Mouse (Mus musculus): Measurements from ENCODE around the gene Akap10. TPM values are rescaled to one million over a fixed set of nuclear protein-coding genes. Genes with fewer than 3 reads are reported as not detected.

Gene Akap10
- polyA plus RNA-seq, 1 experiment from 2014 or later: 10.3 TPM

DNA sequence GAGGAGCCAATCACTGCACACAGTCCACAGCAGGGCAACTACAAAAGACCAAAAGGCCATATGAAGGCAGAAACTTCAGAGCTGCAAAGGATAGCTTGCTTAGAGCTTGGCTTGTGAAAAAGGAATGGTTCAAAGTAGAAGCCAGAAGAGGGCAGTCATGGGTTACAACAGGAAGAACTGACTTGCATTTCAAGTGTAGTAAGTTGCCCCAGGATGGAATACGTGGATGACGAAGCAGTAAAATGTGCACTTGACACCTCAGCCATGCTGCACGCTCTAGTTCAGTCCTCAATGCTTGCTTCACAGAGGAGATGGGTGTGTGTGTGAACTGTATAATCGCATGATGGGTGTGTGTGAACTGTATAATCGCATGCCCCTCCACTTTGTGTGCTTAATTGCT, 47.9 kb downstream of the Akap10 start:
- H3K36me3 ChIP-seq (ENCODE audit: control insufficient read depth, insufficient read depth, low read length): 0 out of 2 replicates have a peak, but pooled peaks cover 3% of the 10 kb centered on the region
- no peak overlapping the region for H3K27ac ChIP-seq (ENCODE audit: low read length)
- no peak overlapping the region for H3K9ac ChIP-seq (ENCODE audit: low read depth, low read length)
- H3K27me3 ChIP-seq (ENCODE audit: control insufficient read depth, insufficient read depth, low read depth, low read length): no peaks in the 10 kb centered on the region
- no peaks in the 10 kb centered on the region for H3K4me1 ChIP-seq (ENCODE audit: control insufficient read depth, insufficient read depth, low read length)
- WGBS: 83% methylated on average over 5 of the region's 5 CpGs
- ATAC-seq: no peak
- H3K4me2 ChIP-seq (ENCODE audit: low read length): no peak overlapping the region
- no peaks in the 10 kb centered on the region for H3K9me3 ChIP-seq (replicated peaks; ENCODE audit: control insufficient read depth, low read length, poor library complexity, severe bottlenecking)
- no peak overlapping the region for H3K4me3 ChIP-seq (ENCODE audit: low read depth, low read length)

DNA sequence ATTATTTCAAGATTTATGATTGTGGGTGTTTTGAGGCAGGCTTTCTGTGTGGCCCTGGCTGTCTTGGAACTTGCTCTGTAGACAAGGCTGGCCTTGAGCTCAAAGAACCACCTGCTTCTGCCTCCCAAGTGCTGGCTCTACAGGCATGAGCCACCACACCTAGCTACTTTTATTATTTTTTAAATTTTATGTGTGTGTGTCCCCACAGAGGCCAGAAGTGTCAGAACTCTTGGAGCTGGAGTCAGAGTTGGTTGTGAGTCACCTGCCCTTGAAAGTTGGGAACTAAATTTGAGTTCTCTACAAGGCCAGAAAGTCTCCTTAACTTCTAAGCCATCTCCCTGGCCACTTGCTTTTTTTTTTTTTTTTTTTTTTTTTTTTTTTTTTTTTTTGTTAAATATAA, 50.1 kb downstream of the Akap10 start:
- ATAC-seq: no peak
- Histone ChIP-seq H3K4me3 (ENCODE audit: low read depth, low read length) (no peak overlapping the region), H3K4me1 (ENCODE audit: control insufficient read depth, insufficient read depth, low read length) (no peaks in the 10 kb centered on the region), H3K27me3 (ENCODE audit: control insufficient read depth, insufficient read depth, low read depth, low read length) (no peaks in the 10 kb centered on the region), H3K36me3 (ENCODE audit: control insufficient read depth, insufficient read depth, low read length) (0 out of 2 replicates have a peak, but pooled peaks cover 3% of the 10 kb centered on the region), H3K4me2 (ENCODE audit: low read length) (no peak overlapping the region), H3K9ac (ENCODE audit: low read depth, low read length) (no peak overlapping the region), H3K27ac (ENCODE audit: low read length) (no peak overlapping the region), H3K9me3 (replicated peaks; ENCODE audit: control insufficient read depth, low read length, poor library complexity, severe bottlenecking) (no peaks in the 10 kb centered on the region)

DNA sequence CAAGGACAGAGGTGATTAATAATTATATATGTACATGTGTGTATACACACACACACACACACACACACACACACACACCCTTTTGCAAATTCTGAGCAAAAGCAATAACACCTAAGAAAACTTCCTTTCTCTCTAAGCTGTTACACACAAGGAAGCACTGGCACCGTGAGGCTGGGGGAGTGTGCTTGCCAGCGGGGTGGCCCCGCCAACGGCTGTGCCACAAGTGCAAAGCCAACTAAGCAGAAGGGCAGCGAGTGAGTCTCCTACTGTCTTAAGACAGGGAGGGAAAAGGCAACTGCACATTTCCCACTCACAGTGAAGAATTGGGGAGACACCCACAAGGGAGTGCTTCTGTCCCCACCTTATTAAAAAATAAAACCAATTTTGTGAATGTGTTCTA, 58.2 kb downstream of the Akap10 start:
- Histone ChIP-seq H3K9ac (ENCODE audit: low read depth, low read length) (no peak overlapping the region), H3K4me3 (ENCODE audit: low read depth, low read length) (no peak overlapping the region), H3K36me3 (ENCODE audit: control insufficient read depth, insufficient read depth, low read length) (peaks cover 20% of the 10 kb centered on the region; the same call in 1 of the 2 replicates), H3K27me3 (ENCODE audit: control insufficient read depth, insufficient read depth, low read depth, low read length) (no peaks in the 10 kb centered on the region), H3K9me3 (replicated peaks; ENCODE audit: control insufficient read depth, low read length, poor library complexity, severe bottlenecking) (no peaks in the 10 kb centered on the region), H3K4me2 (ENCODE audit: low read length) (no peak overlapping the region), H3K27ac (ENCODE audit: low read length) (no peak overlapping the region), H3K4me1 (ENCODE audit: control insufficient read depth, insufficient read depth, low read length) (no peaks in the 10 kb centered on the region)
- 91% methylated on average over 5 of the region's 5 CpGs for WGBS
- ATAC-seq: no peak

DNA sequence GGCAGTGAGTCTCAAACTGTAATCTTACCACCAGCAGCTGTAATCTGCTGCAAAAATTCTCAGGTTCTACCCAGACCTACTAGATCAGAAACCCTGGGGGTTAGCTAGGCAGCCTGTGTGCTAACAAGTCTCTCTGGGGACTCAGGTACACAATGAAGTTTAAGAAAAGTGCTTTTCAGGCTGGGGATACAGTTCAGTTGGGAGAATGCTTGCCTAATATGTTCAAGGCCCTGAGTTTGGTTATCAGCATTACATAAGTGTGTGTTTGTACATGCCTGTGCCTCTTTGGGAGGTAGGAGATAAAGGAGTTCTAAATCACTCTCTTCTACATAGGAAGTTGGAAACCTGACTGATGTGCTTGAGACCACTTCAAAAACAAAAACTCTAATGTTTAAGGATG, 63.2 kb downstream of the Akap10 start:
- Histone ChIP-seq H3K4me1 (ENCODE audit: control insufficient read depth, insufficient read depth, low read length) (no peaks in the 10 kb centered on the region), H3K36me3 (ENCODE audit: control insufficient read depth, insufficient read depth, low read length) (peaks cover under 1% of the 10 kb centered on the region; the same call in 1 of the 2 replicates), H3K4me2 (ENCODE audit: low read length) (no peak overlapping the region), H3K9ac (ENCODE audit: low read depth, low read length) (no peak overlapping the region), H3K27ac (ENCODE audit: low read length) (no peak overlapping the region), H3K4me3 (ENCODE audit: low read depth, low read length) (no peak overlapping the region), H3K9me3 (replicated peaks; ENCODE audit: control insufficient read depth, low read length, poor library complexity, severe bottlenecking) (no peaks in the 10 kb centered on the region), H3K27me3 (ENCODE audit: control insufficient read depth, insufficient read depth, low read depth, low read length) (no peaks in the 10 kb centered on the region)
- no peak for ATAC-seq

DNA sequence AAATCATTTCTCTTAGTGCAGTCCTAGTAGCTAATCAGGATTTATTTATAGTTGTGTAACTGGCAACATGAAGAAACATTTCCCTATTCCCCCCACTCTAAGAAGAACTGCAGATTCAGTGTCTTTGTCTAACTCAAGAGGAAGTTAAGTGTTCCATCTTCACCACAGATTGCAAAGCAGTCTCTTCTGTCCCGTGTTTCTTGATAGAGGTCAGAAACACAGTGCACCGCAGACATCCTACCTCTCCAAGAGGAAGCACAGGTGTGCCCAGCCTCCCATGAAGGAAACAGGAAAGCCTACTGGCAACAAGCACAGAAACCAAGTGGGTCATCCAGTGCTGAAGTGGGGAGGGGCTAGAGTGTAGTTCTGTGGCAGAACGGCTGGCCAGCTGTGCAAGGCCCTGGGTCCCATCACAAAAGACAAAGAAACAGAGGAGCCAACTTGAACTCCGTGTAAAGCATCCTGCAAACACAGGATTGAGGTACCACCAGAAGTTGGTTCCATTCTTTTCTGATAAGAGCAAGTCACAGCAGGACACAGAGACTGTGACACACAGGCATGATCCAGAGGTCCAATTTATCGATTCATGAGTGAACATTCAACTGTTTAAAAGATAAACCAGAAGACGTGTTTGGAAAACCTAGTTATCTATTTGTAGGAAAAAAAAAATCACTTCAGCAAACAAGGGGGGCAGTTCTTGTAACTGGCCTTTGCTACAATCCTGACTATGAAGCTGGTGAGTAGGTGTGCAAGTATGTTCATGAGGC, 68.1 kb downstream of the Akap10 start:
- no peak overlapping the region for H3K9ac ChIP-seq (ENCODE audit: low read depth, low read length)
- H3K4me3 ChIP-seq (ENCODE audit: low read depth, low read length): no peak overlapping the region
- no peak overlapping the region for H3K4me2 ChIP-seq (ENCODE audit: low read length)
- H3K27me3 ChIP-seq (ENCODE audit: control insufficient read depth, insufficient read depth, low read depth, low read length): no peaks in the 10 kb centered on the region
- WGBS: 81% methylated on average over 6 of the region's 6 CpGs
- no peak for ATAC-seq
- no peaks in the 10 kb centered on the region for H3K4me1 ChIP-seq (ENCODE audit: control insufficient read depth, insufficient read depth, low read length)
- H3K9me3 ChIP-seq (replicated peaks; ENCODE audit: control insufficient read depth, low read length, poor library complexity, severe bottlenecking): no peaks in the 10 kb centered on the region
- no peaks in the 10 kb centered on the region for H3K36me3 ChIP-seq (ENCODE audit: control insufficient read depth, insufficient read depth, low read length)
- no peak overlapping the region for H3K27ac ChIP-seq (ENCODE audit: low read length)

DNA sequence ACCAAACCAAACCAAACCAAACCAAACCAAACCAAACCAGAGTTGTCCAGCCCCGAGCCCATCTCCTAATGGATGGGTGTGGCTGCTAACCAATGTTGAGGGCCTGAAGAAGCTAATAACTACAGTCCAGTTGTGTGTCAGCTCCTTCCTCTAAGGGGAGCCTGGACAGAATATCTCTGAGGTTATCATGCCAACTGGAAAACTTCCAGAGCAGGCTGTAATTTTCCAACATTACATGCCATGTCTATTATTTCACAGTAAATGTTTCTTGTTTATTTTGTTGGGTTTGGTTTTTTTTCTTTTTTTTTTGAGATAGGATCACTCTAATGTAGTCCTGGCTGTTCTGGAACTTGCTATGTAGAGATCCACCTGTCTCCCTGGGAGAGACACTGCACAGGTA, 70.7 kb downstream of the Akap10 start:
- ATAC-seq: no peak
- Histone ChIP-seq H3K9ac (ENCODE audit: low read depth, low read length) (no peak overlapping the region), H3K9me3 (replicated peaks; ENCODE audit: control insufficient read depth, low read length, poor library complexity, severe bottlenecking) (no peaks in the 10 kb centered on the region), H3K27me3 (ENCODE audit: control insufficient read depth, insufficient read depth, low read depth, low read length) (no peaks in the 10 kb centered on the region), H3K4me3 (ENCODE audit: low read depth, low read length) (no peak overlapping the region), H3K27ac (ENCODE audit: low read length) (no peak overlapping the region), H3K4me1 (ENCODE audit: control insufficient read depth, insufficient read depth, low read length) (peaks cover 5% of the 10 kb centered on the region), H3K4me2 (ENCODE audit: low read length) (no peak overlapping the region), H3K36me3 (ENCODE audit: control insufficient read depth, insufficient read depth, low read length) (no peaks in the 10 kb centered on the region)
- WGBS: 75% methylated on average over 1 of the region's 1 CpGs

DNA sequence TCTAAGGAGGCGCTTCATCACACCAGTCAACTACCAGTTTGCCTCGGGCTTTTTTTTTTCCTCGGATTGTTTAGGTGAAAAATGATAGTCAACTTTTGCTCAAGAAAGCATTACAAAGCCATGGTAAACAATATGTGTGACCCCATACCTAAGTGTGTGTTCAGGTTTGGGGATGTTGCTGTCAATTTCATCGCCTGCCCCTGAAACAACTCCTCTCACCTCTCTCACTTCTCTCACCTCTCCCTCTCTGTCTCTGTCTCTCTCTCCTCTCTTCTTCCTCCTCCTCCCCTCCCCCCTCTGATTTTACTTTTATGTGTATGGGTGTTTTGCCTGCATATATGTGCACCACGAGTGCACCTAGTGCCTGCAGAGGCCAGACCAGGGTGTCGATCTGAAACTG, 74.5 kb downstream of the Akap10 start:
- H3K9me3 ChIP-seq (replicated peaks; ENCODE audit: control insufficient read depth, low read length, poor library complexity, severe bottlenecking): no peaks in the 10 kb centered on the region
- ATAC-seq: no peak
- H3K4me1 ChIP-seq (ENCODE audit: control insufficient read depth, insufficient read depth, low read length): peaks cover 25% of the 10 kb centered on the region
- WGBS: 44% methylated on average over 6 of the region's 6 CpGs
- H3K4me2 ChIP-seq (ENCODE audit: low read length): peak overlapping the region; percentile 80
- no peaks in the 10 kb centered on the region for H3K27me3 ChIP-seq (ENCODE audit: control insufficient read depth, insufficient read depth, low read depth, low read length)
- no peaks in the 10 kb centered on the region for H3K36me3 ChIP-seq (ENCODE audit: control insufficient read depth, insufficient read depth, low read length)
- peak overlapping the region; percentile 95 for H3K4me3 ChIP-seq (ENCODE audit: low read depth, low read length)
- H3K27ac ChIP-seq (ENCODE audit: low read length): peak overlapping the region; percentile 94
- peak overlapping the region; percentile 100 for H3K9ac ChIP-seq (ENCODE audit: low read depth, low read length)

DNA sequence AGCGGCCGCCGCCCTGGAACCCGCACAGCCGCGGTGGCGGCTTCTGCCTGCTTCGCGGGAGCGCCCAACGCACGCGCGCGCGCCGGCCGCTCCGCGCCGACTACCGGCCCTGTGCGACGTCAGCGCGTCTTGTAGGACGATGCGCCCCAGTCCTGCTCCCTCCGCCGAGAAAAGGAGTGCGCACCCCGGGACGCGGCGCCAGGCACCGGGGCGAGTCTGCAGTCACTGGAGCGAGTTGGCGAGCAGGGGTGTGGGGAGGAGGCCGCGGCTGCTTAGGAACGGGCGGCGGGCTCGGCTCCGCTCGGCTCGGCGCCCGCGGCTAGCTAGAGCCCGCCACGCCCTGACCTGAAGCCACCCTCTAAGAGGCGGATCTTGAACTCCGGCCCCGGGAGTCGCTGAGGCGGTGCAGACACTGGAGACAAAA, 75.1 kb downstream of the Akap10 start, which contains the start of gene Ulk2:
Gene Ulk2 (minus strand): TSS at position 86 of the 424 bp plus-strand sequence.
- under 1% methylated on average over 57 of the region's 58 CpGs for WGBS
- Histone ChIP-seq H3K27ac (ENCODE audit: low read length) (peak within 1 kb of the TSS; percentile 94), H3K36me3 (ENCODE audit: control insufficient read depth, insufficient read depth, low read length) (no peaks in the 10 kb centered on the region), H3K27me3 (ENCODE audit: control insufficient read depth, insufficient read depth, low read depth, low read length) (no peaks in the 10 kb centered on the region), H3K4me2 (ENCODE audit: low read length) (peak within 1 kb of the TSS; percentile 80), H3K9me3 (replicated peaks; ENCODE audit: control insufficient read depth, low read length, poor library complexity, severe bottlenecking) (no peaks in the 10 kb centered on the region), H3K9ac (ENCODE audit: low read depth, low read length) (peak within 1 kb of the TSS; percentile 100), H3K4me1 (ENCODE audit: control insufficient read depth, insufficient read depth, low read length) (peaks cover 29% of the 10 kb centered on the region), H3K4me3 (ENCODE audit: low read depth, low read length) (peak within 1 kb of the TSS; percentile 95)
- ATAC-seq: peak; percentile 95

DNA sequence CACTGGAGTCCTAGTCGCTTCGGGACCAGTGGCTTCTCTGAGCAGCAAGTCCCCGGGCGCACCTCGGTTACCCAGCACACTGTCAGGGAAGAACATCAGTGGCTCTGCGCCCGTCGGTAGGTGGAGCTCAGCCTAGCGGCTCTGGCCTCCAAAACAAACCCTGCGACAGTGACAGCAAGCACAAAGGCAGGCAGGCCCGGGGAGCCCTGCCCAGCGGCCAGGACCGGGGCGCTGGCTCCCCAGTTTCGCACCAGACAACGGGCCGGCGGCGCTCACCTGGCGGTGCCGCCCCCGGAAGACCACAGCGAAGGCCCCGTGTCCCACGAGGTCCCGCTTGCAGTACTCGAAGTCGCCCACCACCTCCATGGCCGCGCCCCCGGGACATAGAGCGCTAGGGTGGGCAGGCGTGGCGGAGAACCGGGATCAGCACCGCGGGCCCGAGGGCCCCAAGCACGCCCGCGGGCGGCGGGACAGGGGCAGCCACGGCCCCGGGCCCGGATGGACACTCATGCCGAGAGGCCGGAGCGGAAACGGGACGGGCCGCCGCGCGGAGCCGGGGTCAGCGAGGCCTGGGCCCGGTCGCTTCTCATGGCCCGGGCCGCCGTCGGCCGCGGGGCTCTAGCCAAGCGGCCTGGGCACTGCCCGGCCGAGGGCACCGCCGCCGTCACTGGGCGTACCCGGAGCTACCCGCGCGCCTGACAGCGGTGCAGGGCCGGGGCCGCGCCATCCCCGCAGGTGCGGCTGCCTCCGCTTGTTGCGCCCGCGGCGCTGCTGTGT, 75.7 kb downstream of the Akap10 start:
- peak overlapping the region; percentile 100 for H3K9ac ChIP-seq (ENCODE audit: low read depth, low read length)
- ATAC-seq: peak; percentile 89
- no peaks in the 10 kb centered on the region for H3K36me3 ChIP-seq (ENCODE audit: control insufficient read depth, insufficient read depth, low read length)
- H3K9me3 ChIP-seq (replicated peaks; ENCODE audit: control insufficient read depth, low read length, poor library complexity, severe bottlenecking): no peaks in the 10 kb centered on the region
- H3K27ac ChIP-seq (ENCODE audit: low read length): peak overlapping the region; percentile 94
- H3K4me3 ChIP-seq (ENCODE audit: low read depth, low read length): peak overlapping the region; percentile 95
- under 1% methylated on average over 63 of the region's 87 CpGs for WGBS
- H3K4me1 ChIP-seq (ENCODE audit: control insufficient read depth, insufficient read depth, low read length): peaks cover 32% of the 10 kb centered on the region
- no peaks in the 10 kb centered on the region for H3K27me3 ChIP-seq (ENCODE audit: control insufficient read depth, insufficient read depth, low read depth, low read length)
- H3K4me2 ChIP-seq (ENCODE audit: low read length): peak overlapping the region; percentile 80
